Mouse (Mus musculus): Measurements from ENCODE around the gene Spata31d1d.

Gene Spata31d1d

GRCm38 (mm10) chr13:59679306-59679705, 52.2 kb downstream of the Spata31d1d start:
- no peak for DNase-seq (ENCODE audit: low read depth, low spot score)

- DNase-seq (ENCODE audit: low read depth, low spot score): no peak
Observed at GRCm38 (mm10) chr13:59676316-59677229, 55.0 kb downstream of the Spata31d1d start.
